13 mouse cellular contexts compared by ENCODE assay signal in the genomic region with DNA sequence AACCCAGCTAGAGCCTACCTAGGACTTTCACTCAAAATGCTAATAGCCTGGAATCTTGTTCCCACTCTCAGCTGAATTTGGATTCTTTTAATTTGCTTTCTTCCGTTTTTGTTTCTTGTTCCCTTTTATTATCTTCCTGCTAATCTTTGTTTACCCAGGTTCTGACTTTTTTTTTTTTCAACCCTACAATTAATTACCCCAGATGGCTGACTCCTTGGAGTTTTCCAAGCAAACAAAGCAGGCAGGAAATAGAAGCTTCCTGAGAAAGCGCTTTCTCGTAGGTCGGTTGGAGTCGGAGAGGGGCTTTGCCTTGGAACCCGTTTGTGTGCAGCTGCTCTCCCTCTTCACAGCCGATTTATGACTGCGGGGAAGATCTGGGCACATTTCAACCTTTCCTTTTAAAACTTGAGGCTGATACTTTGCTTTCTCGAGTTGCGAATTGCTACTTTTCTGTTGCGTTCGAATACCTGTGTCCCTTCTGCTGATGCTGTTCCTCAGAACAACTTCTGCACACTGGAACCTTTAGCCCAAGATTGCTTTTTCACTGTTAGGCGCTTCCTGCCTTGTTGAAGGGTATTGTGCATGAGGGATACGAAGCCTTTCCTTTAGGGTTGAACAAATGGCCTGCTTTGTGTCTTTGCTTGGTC. TPM values are rescaled to one million over a fixed set of nuclear protein-coding genes. Genes with fewer than 3 reads are reported as not detected.
DNase-seq lines count a peak whose midpoint lies in the region; ATAC-seq and TF ChIP-seq lines count a peak whose summit lies in the region.
"Had no signal": no experiment of that assay in that cellular context is flagged by ENCODE, and none has a peak within 500 bp of the region (broad histone marks: within the 10 kb centered on the region; RNA-seq: fewer than 3 reads in every experiment).

No protein-coding gene starts in this region.

- no peak overlapping the region for H3K9ac ChIP-seq in lung, postnatal 0 days (replicated peaks; ENCODE audit: low read depth)
- peak overlapping the region; percentile 5; the same call in 1 of the 2 replicates for H3K9ac ChIP-seq in kidney, postnatal 0 days (ENCODE audit: low read depth, low read length)
- H3K9ac ChIP-seq in stomach, embryonic 14.5 days (replicated peaks; ENCODE audit: low read depth, low read length) = no peak overlapping the region; the same call in 1 of the 2 replicates
- H3K9ac ChIP-seq: forebrain, embryonic 13.5 days; liver, embryonic 14.5 days had no signal

- H3K4me1 ChIP-seq in lung, postnatal 0 days (ENCODE audit: insufficient read depth, low read depth, low read length) = no peaks in the 10 kb centered on the region
- H3K4me1 ChIP-seq in lung, adult 2 months (ENCODE audit: control insufficient read depth, insufficient read depth, low read length) = peaks cover 8% of the 10 kb centered on the region
- peaks cover 7% of the 10 kb centered on the region; the same call in 1 of the 2 replicates for H3K4me1 ChIP-seq in heart, embryonic 10.5 days
- peaks cover 10% of the 10 kb centered on the region; the same call in 1 of the 2 replicates for H3K4me1 ChIP-seq in kidney, postnatal 0 days (replicated peaks; ENCODE audit: insufficient read depth, low read length)
- H3K4me1 ChIP-seq in stomach, embryonic 14.5 days (ENCODE audit: control insufficient read depth, insufficient read depth, low read length) = peaks cover 8% of the 10 kb centered on the region; the same call in 1 of the 2 replicates
- H3K4me1 ChIP-seq: forebrain, embryonic 13.5 days had no signal

- no peak overlapping the region for H3K4me3 ChIP-seq in lung, postnatal 0 days (ENCODE audit: low read depth, low read length)
- H3K4me3 ChIP-seq in lung, adult 2 months (replicated peaks; ENCODE audit: extremely low read depth, low read depth, low read length) = no peak overlapping the region
- no peak overlapping the region for H3K4me3 ChIP-seq in heart, embryonic 10.5 days
- H3K4me3 ChIP-seq in kidney, postnatal 0 days (replicated peaks; ENCODE audit: low read depth, low read length) = no peak overlapping the region
- no peak overlapping the region for H3K4me3 ChIP-seq in stomach, embryonic 14.5 days (ENCODE audit: low read depth, low read length)
- H3K4me3 ChIP-seq: forebrain, embryonic 13.5 days had no signal

- no peaks in the 10 kb centered on the region for H3K9me3 ChIP-seq in lung, postnatal 0 days (ENCODE audit: low read length)
- no peaks in the 10 kb centered on the region for H3K9me3 ChIP-seq in heart, embryonic 10.5 days
- no peaks in the 10 kb centered on the region for H3K9me3 ChIP-seq in kidney, postnatal 0 days (replicated peaks; ENCODE audit: low read length)
- H3K9me3 ChIP-seq in stomach, embryonic 14.5 days (ENCODE audit: control insufficient read depth, low read depth, low read length) = no peaks in the 10 kb centered on the region
- H3K9me3 ChIP-seq: forebrain, embryonic 13.5 days had no signal

- 28% methylated on average over 14 of the region's 14 CpGs for WGBS in lung, postnatal 0 days
- WGBS in lung, adult 2 months = 22% methylated on average over 14 of the region's 14 CpGs
- WGBS in heart, embryonic 10.5 days = 46% methylated on average over 14 of the region's 14 CpGs
- 11% methylated on average over 14 of the region's 14 CpGs for WGBS in kidney, postnatal 0 days
- 34% methylated on average over 14 of the region's 14 CpGs for WGBS in stomach, embryonic 14.5 days

- ATAC-seq in lung, postnatal 0 days = peak; percentile 63
- no peak for ATAC-seq in kidney, postnatal 0 days (replicated peaks; ENCODE audit: low FRiP score, low read depth)
- ATAC-seq in stomach, embryonic 14.5 days (ENCODE audit: insufficient number of reproducible peaks, insufficient read depth, low FRiP score, low read depth) = no peak
- ATAC-seq: activated CD4-positive, CD25-positive, alpha-beta regulatory T cell, adult 4 months; forebrain, embryonic 13.5 days had no signal

- H3K27me3 ChIP-seq in lung, postnatal 0 days (replicated peaks; ENCODE audit: insufficient read depth, low read length) = no peaks in the 10 kb centered on the region
- H3K27me3 ChIP-seq in heart, embryonic 10.5 days (ENCODE audit: insufficient read depth, poor library complexity, severe bottlenecking) = no peaks in the 10 kb centered on the region
- no peaks in the 10 kb centered on the region for H3K27me3 ChIP-seq in kidney, postnatal 0 days (ENCODE audit: insufficient read depth, low read length)
- H3K27me3 ChIP-seq in stomach, embryonic 14.5 days (ENCODE audit: control insufficient read depth, insufficient read depth, low read length) = no peaks in the 10 kb centered on the region
- H3K27me3 ChIP-seq: forebrain, embryonic 13.5 days had no signal

- no peak for TF ChIP-seq POLR2A in lung, adult 2 months (IDR thresholded peaks at IDR 0.05; ENCODE audit: borderline replicate concordance, extremely low read depth, low read depth, low read length)

- H3K4me2 ChIP-seq in lung, postnatal 0 days (replicated peaks; ENCODE audit: low read depth, low read length) = peak overlapping the region; percentile 28; the same call in 1 of the 2 replicates
- H3K4me2 ChIP-seq in kidney, postnatal 0 days (ENCODE audit: low read length) = peak overlapping the region; percentile 25; the same call in 1 of the 2 replicates
- H3K4me2 ChIP-seq in stomach, embryonic 14.5 days (replicated peaks; ENCODE audit: low read depth, low read length) = no peak overlapping the region
- H3K4me2 ChIP-seq: forebrain, embryonic 13.5 days had no signal

- peak; percentile 59; the same call in 1 of the 2 replicates for TF ChIP-seq EP300 in lung, postnatal 0 days (IDR thresholded peaks at IDR 0.05)

- no peaks in the 10 kb centered on the region for H3K36me3 ChIP-seq in lung, postnatal 0 days (ENCODE audit: insufficient read depth, low read length)
- H3K36me3 ChIP-seq in heart, embryonic 10.5 days = peaks cover 5% of the 10 kb centered on the region; the same call in 1 of the 2 replicates
- no peaks in the 10 kb centered on the region for H3K36me3 ChIP-seq in kidney, postnatal 0 days (ENCODE audit: insufficient read depth, low read length)
- H3K36me3 ChIP-seq in stomach, embryonic 14.5 days (ENCODE audit: control insufficient read depth, insufficient read depth, low read length) = no peaks in the 10 kb centered on the region

- H3K27ac ChIP-seq in lung, postnatal 0 days (ENCODE audit: low read length) = peak overlapping the region; percentile 64
- H3K27ac ChIP-seq in heart, embryonic 10.5 days = peak overlapping the region; percentile 67; the same call in 1 of the 2 replicates
- peak overlapping the region; percentile 92 for H3K27ac ChIP-seq in kidney, postnatal 0 days
- H3K27ac ChIP-seq in stomach, embryonic 14.5 days (ENCODE audit: low read length) = peak overlapping the region; percentile 73
- H3K27ac ChIP-seq: forebrain, embryonic 13.5 days; liver, embryonic 14.5 days had no signal

- TF ChIP-seq CTCF in lung, postnatal 0 days (IDR thresholded peaks at IDR 0.05) = no peak
- no peak for TF ChIP-seq CTCF in lung, adult 2 months (IDR thresholded peaks at IDR 0.05; ENCODE audit: insufficient read depth, low read length)
- TF ChIP-seq CTCF in kidney, postnatal 0 days (IDR thresholded peaks at IDR 0.05; ENCODE audit: low read depth) = no peak

- peak; percentile 50 for DNase-seq in lung, postnatal 0 days (ENCODE audit: low spot score)
- DNase-seq in lung, adult 2 months = no peak
- DNase-seq in heart, embryonic 10.5 days (ENCODE audit: low spot score) = no peak
- DNase-seq in kidney, postnatal 0 days (ENCODE audit: low spot score) = peak; percentile 91
- DNase-seq in gastrocnemius, postnatal 10 days = no peak
- DNase-seq in testis, postnatal 14 days (ENCODE audit: low spot score) = no peak
- no peak for DNase-seq in B cell, adult 2 months
- DNase-seq: right cerebral cortex, postnatal 14 days had no signal

RNA-seq across cellular contexts. Expression of a gene that starts 10.3 kb away (rescaled TPM):
- polyA plus RNA-seq in lung, postnatal 0 days (2015; fragmentation: Nextera tagmentation; extraction: Ambion mirVana) = 741 and 807 TPM in 2 replicates
- 469 and 674 TPM in 2 replicates for polyA plus RNA-seq in lung, adult 2 months (2012; rRNA removed)
- 711 and 869 TPM in 2 replicates for polyA plus RNA-seq in heart, embryonic 10.5 days (2016; fragmentation: Nextera tagmentation; extraction: Ambion mirVana)
- polyA plus RNA-seq in kidney, postnatal 0 days (2015; fragmentation: Nextera tagmentation; extraction: Ambion mirVana) = 1,114 and 1,312 TPM in 2 replicates
- 1,222 and 1,288 TPM in 2 replicates for polyA plus RNA-seq in stomach, embryonic 14.5 days (2014; fragmentation: Nextera tagmentation; extraction: Ambion mirVana)
- 1,000 to 10,000 TPM in 1 of 2 experiments, 100 to 1,000 TPM in 1; 992 to 1,013 TPM for total RNA-seq in gastrocnemius, postnatal 10 days (2021)

RNA-seq across cellular contexts. Expression of a gene that starts 15.2 kb away (rescaled TPM):
- polyA plus RNA-seq in lung, postnatal 0 days (2015; fragmentation: Nextera tagmentation; extraction: Ambion mirVana) = not detected in 2 replicates
- polyA plus RNA-seq in lung, adult 2 months (2012; rRNA removed) = 0.19 and 0.25 TPM in 2 replicates
- polyA plus RNA-seq in heart, embryonic 10.5 days (2016; fragmentation: Nextera tagmentation; extraction: Ambion mirVana) = not detected in 2 replicates
- polyA plus RNA-seq in kidney, postnatal 0 days (2015; fragmentation: Nextera tagmentation; extraction: Ambion mirVana) = 0.29 TPM in 1 of 2 replicates, not detected in the other
- polyA plus RNA-seq in stomach, embryonic 14.5 days (2014; fragmentation: Nextera tagmentation; extraction: Ambion mirVana) = 0.55 TPM in 1 of 2 replicates, not detected in the other
- not detected for total RNA-seq in gastrocnemius, postnatal 10 days (2021)
- total RNA-seq: monocyte, adult 5-6 weeks had no signal
- polyA plus RNA-seq: activated CD4-positive, CD25-positive, alpha-beta regulatory T cell, adult 4 months; liver, embryonic 14.5 days had no signal

RNA-seq across cellular contexts. Expression of a gene that starts 23.3 kb away (rescaled TPM):
- 0.16 and 0.19 TPM in 2 replicates for polyA plus RNA-seq in lung, postnatal 0 days (2015; fragmentation: Nextera tagmentation; extraction: Ambion mirVana)
- 0.14 and 1.4 TPM in 2 replicates for polyA plus RNA-seq in lung, adult 2 months (2012; rRNA removed)
- polyA plus RNA-seq in heart, embryonic 10.5 days (2016; fragmentation: Nextera tagmentation; extraction: Ambion mirVana) = 0.09 and 0.11 TPM in 2 replicates
- polyA plus RNA-seq in kidney, postnatal 0 days (2015; fragmentation: Nextera tagmentation; extraction: Ambion mirVana) = 0.13 and 0.17 TPM in 2 replicates
- polyA plus RNA-seq in stomach, embryonic 14.5 days (2014; fragmentation: Nextera tagmentation; extraction: Ambion mirVana) = not detected in 2 replicates
- total RNA-seq in gastrocnemius, postnatal 10 days (2021) = not detected
- total RNA-seq: monocyte, adult 5-6 weeks had no signal
- polyA plus RNA-seq: activated CD4-positive, CD25-positive, alpha-beta regulatory T cell, adult 4 months had no signal

RNA-seq across cellular contexts. Expression of a gene that starts 40.0 kb away (rescaled TPM):
- 79.1 and 85.4 TPM in 2 replicates for polyA plus RNA-seq in lung, postnatal 0 days (2015; fragmentation: Nextera tagmentation; extraction: Ambion mirVana)
- polyA plus RNA-seq in lung, adult 2 months (2012; rRNA removed) = 74.3 and 75.3 TPM in 2 replicates
- 68.7 and 69.2 TPM in 2 replicates for polyA plus RNA-seq in heart, embryonic 10.5 days (2016; fragmentation: Nextera tagmentation; extraction: Ambion mirVana)
- polyA plus RNA-seq in kidney, postnatal 0 days (2015; fragmentation: Nextera tagmentation; extraction: Ambion mirVana) = 86.1 and 90.9 TPM in 2 replicates
- 68.5 and 75.0 TPM in 2 replicates for polyA plus RNA-seq in stomach, embryonic 14.5 days (2014; fragmentation: Nextera tagmentation; extraction: Ambion mirVana)
- total RNA-seq in gastrocnemius, postnatal 10 days (2021) = 10 to 100 TPM; 58.3 to 68.8 TPM

RNA-seq across cellular contexts. Expression of a gene that starts 45.6 kb away (rescaled TPM):
- polyA plus RNA-seq in lung, postnatal 0 days (2015; fragmentation: Nextera tagmentation; extraction: Ambion mirVana) = 24.2 and 30.7 TPM in 2 replicates
- 359 and 419 TPM in 2 replicates for polyA plus RNA-seq in lung, adult 2 months (2012; rRNA removed)
- polyA plus RNA-seq in heart, embryonic 10.5 days (2016; fragmentation: Nextera tagmentation; extraction: Ambion mirVana) = 10.5 and 13.4 TPM in 2 replicates
- polyA plus RNA-seq in kidney, postnatal 0 days (2015; fragmentation: Nextera tagmentation; extraction: Ambion mirVana) = 8.9 and 11.3 TPM in 2 replicates
- polyA plus RNA-seq in stomach, embryonic 14.5 days (2014; fragmentation: Nextera tagmentation; extraction: Ambion mirVana) = 10.9 and 13.0 TPM in 2 replicates
- 10 to 100 TPM; 13.0 to 17.1 TPM for total RNA-seq in gastrocnemius, postnatal 10 days (2021)
- total RNA-seq: monocyte, adult 5-6 weeks had no signal

Comparison
In these comparisons a context has a peak if more than half of its experiments do, and no peak if none do; other contexts are left out.
1. DNase-seq: peak in lung, postnatal 0 days (single experiment) and kidney, postnatal 0 days (single experiment); none in lung, adult 2 months (single experiment), heart, embryonic 10.5 days (single experiment), gastrocnemius, postnatal 10 days (single experiment), testis, postnatal 14 days (single experiment) and B cell, adult 2 months (0 of 2).
2. Peak in every context shown above with its lines, with median percentiles within 50 percentile points of each other: H3K27ac ChIP-seq.